Mouse (Mus musculus) MEL (cell line): ENCODE data around the gene Hoxc5.

Experiments used
- POLR2AphosphoS5 ChIP-seq: IDR thresholded peaks from 2 replicates; pipeline ENCODE4 v1.6.1; 2012; ENCODE audit warnings: low read depth, borderline replicate concordance, mild to moderate bottlenecking, inconsistent platforms, low read length, moderate library complexity, mixed read lengths
- ZKSCAN1 ChIP-seq: IDR thresholded peaks from 2 replicates; pipeline ENCODE4 v1.6.1; 2012; ENCODE audit warnings: low read depth, mild to moderate bottlenecking, inconsistent platforms, low read length, improper control_type of control experiment, moderate library complexity

- no peak for TF ChIP-seq POLR2AphosphoS5
- TF ChIP-seq ZKSCAN1: no peak
These were observed 4.8 kb upstream of the Hoxc5 start for GRCm38 (mm10) chr15:102962492-102962891.
